Mouse (Mus musculus) heart, adult 18-20 months (tissue): Measurements from ENCODE around the gene Ednra. TPM values are rescaled to one million over a fixed set of nuclear protein-coding genes. Genes with fewer than 3 reads are reported as not detected.
A peak's percentile ranks its signal among the peaks of the same experiment; 100 is the strongest.

ENCODE experiments used
- DNase-seq, 2 experiments: peaks; one replicate each; pipeline ENCODE4 v3.0.0; 2021 to 2022; ENCODE audit warnings: mixed read lengths in 1 of 2
- total RNA-seq, 2 experiments: library from RNA; stranded (reverse); gene quantifications; 2 replicates each; pipeline ENCODE4 v1.2.3; 2021

Gene Ednra
- total RNA-seq, 2 experiments from 2014 or later, result 42.7 to 51.6 TPM

DNA sequence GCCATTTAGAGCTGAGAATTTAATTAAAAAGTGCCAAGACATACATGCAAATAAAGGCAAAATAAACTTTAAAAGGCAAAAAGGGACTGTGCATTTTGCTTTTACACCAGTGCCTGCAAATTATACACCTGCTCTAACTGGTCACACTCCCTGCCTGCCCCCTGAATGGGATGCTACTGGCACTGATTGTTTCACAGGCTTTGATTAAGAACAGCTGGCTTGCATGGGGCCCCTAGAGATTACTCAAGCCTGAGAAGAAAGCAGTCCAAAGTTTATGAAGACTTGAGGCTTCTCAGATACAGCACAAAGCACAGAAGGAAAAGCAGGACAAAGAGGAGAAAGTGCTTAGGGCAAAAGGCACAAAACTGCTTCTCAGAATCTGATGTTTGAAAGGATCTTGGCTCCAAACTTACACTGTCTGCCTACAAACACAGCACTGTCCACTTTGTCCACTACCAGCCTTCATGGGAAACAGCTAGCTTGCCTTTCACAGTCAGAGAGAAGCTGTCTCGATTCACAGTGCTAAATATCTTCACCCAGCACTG is 73.5 kb downstream of the Ednra start:
- no peak for DNase-seq

DNA sequence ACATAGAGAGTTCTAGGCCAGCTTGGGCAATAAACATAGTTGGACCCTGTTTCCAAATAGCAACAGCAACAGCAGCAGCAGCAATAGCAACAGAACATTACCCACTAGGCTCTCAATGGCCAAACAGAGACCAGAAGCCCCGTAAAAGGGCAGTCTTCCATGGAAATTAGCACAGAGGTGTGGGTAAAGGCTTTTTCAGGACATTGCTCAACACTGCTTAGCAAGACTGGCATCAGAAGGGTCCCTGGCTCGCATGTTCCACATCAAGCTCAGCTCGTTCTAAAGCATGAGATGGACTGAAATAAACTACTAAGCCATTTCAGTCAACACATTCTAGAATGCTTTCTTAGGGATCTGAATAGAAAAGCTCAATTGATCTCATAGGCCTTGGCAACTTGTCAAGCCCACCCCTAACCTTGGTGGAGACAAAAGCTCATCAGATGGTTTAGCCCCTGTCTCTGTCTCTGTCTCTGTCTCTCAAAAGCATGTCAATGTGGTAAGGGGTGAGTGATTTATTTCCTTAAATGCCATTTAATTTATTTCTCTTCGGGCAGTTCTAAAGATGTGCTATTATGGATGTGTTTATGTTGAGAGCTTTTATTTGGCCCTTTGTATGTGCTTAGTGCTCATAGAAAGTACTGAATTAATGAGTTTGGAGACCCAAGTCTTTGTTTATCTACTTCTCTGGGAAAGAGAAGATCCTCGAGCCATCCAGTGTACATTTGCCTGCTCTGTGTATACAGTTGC is 84.0 kb downstream of the Ednra start:
- no peak for DNase-seq

DNA sequence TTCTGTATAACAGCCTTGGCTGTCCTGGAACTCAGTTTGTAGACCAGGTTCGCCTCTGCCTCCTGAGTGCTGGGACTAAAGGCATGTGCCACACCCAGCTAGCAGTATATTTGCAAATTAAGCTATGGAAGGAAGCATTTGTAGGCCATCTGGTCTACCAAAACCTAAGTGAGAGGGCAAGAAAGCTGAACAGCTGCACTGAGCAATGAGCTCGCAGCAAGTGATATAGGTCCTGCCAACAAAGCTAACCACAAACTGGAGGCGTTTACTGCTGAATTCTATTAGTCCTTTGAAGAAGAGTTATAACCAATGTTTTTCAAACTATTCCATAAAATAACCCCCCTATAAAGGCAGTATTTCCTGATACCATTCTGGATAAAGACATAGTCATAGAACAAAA is 86.7 kb downstream of the Ednra start:
- no peak for DNase-seq

DNA sequence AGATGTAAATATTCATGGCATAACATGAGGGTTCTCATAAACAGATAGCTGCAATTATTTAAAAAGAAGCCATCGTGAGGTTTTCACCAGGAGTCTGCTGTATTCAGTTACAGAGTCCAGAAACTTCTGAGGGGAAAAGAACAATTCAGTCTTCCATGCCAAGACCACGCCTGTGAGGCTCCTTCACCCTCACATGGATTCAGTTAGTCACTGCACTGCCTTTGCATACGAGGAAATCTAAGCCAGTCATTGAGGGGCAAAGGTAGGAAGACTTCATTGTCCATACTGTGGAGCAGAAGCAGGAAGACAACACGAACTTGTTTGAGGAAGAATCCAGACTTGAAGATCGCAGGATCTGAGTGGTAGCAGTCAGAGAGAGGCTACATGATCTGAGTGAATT is 90.2 kb downstream of the Ednra start:
- no peak for DNase-seq

DNA sequence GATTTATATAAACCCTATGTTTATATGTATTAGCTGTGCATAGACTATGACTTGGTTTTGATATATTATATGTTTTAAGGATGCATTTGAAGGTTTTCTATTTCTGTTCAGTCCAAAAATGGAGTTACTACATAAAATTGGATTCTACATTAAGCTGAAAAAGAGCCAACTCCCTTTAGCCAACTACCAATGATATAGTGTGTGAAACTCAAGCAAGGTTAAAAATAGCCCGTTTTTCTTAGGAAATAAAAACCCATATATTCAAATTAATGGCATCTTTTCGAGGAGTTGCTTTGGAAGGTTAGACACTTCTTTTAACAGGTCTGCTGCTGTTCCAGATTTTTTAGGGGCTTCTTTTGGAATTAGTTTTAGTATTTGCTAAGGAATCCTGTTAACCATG is 91.1 kb downstream of the Ednra start:
- no peak for DNase-seq

DNA sequence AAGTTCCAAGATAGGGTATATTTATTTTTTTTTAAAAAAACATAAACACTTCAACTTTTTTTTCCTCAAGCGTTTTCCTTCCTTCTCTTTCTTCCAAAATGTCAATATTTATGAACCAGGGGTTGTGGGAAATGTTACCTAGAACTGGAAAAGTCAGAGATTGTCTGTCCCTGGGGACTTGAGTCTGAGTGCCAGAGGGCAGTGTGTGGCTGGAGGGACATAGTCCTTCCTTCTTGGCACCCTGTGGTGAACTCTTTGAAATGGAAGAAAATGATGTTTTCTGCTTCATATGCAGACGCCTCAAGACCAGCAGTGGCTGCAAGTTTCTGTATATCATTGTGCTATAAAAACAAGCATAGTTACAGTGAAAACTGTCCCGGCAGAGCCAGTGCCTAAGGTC is 93.6 kb downstream of the Ednra start:
- DNase-seq, result no peak

DNA sequence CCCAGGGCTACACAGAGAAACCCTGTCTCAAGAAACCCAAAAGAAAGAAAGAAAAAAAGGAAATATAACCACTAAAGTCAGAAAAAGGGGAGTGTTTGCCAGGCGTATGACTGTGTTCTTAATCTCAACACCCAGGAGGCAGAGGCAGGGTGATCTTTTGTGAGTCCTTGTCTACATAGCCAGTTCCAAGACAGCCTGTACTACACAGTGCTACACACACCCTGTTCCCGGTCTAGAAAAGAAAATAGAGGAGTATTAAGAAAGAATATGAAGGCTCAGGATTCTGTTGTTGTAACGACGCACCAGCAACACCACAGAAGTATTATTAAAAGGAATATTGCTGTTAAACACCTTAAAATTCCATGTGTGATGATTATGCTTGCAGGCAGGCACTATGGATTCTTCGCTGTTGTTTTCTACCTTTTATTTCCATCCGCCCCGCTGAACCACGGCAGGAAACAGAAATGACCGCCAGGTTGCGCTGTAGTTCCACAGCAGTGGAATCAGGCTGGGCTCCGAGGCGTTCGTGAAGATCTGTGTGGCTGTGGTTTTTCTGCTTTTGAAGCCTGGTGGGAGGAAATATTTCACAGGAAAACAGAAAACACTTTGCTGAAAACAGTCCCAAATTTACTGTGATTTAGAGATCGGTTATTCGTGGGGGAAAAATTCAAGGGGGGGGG is 94.3 kb downstream of the Ednra start:
- peak; percentile 62 to 90 for DNase-seq

DNA sequence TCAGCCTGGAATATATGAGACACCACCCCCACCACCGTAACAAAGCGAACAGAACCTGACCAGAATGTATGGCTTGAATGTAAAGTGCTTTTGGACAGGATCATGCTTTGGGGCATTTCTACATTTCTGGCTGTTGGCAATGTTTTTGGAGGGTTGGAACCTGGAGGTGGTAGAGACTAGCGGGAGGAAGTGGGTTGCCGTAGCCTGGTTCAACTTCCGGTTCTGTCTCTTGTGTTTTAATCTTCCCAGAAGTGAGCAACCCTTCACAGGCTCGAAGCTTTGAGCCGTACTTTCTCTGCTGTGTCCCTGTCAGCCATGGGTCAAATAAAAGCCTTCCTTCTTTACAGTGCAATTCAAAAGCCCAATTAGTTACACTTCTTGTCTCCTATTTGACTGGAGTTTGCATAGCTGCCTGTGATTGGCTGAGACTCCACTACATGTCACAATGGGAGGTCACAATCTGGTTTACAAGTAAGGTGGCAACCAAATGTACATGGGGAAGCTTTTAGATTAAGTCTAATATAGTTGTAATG is 100.5 kb downstream of the Ednra start:
- no peak for DNase-seq

DNA sequence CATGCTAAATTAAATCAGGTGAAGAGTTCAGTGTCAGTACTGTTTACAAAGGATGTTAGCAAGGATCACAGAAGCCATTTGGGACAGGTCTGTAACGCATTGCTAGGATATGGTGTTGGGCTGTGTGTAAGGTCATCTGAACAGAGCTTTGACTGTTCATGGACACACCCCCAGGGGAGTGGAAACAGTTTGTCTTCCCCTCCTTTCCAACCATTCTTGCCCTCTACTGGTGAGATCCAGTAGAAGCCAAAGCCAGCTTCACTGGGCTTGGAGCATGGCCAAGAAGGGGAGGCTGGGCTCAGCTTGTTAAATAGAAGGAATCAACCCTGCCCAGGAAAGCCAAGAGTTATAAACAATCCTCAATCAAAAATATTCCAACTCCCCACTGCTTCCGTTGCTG is 106.3 kb downstream of the Ednra start:
- peak; percentile 52 to 56 for DNase-seq

Other genes starting within 250 kb of the Ednra start
- 10 to 100 TPM; 49.3 to 51.0 TPM for gene Arhgap10, start 206.5 kb downstream of the Ednra start, total RNA-seq
- gene Prmt9, start 175.1 kb downstream of the Ednra start, total RNA-seq, result 10 to 100 TPM; 10.0 to 11.8 TPM
- 10 to 100 TPM; 10.9 to 13.2 TPM for gene Tmem184c, start 113.8 kb downstream of the Ednra start, total RNA-seq